Mouse (Mus musculus) gastrocnemius, postnatal 4 days (tissue): Measurements from ENCODE around the gene Zbtb22. TPM values are rescaled to one million over a fixed set of nuclear protein-coding genes. Genes with fewer than 3 reads are reported as not detected.

ENCODE experiments used
- DNase-seq, 2 experiments: peaks; one replicate each; pipeline ENCODE4 v3.0.0; 2021 to 2022; ENCODE audit warnings: low spot score in 2 of 2, mixed read lengths in 2 of 2
- microRNA-seq: library from miRNA; unstranded; fragments of <30 nt; microRNA quantifications from one replicate; pipeline ENCODE4 v1.2.0, GENCODE M21; 2021
- total RNA-seq, 2 experiments: library from RNA; stranded (reverse); gene quantifications; 2 replicates each; pipeline ENCODE4 v1.2.3; 2021

The Zbtb22 gene
- total RNA-seq, 2 experiments from 2014 or later: 24.9 to 26.8 TPM

DNA sequence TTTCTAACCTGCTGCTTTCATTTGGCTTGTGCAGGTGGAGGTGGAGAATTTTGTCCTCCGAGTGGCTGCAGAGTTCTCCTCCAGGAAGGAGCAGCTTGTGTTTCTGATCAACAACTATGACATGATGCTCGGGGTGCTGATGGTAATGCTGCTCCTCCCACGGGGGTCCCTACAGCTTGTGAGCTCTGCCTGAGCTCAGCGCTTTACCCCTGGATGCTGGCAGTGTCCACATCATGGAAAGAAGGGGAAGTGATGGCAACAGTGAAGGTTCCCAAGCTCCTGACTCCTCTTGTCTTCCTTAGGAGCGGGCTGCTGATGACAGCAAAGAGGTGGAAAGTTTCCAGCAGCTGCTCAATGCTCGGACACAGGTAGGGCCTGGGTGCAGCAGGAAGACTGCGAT lies 47.2 kb downstream of the Zbtb22 start:
- DNase-seq: no peak

GRCm38 (mm10) chr17:33965082-33965845 lies 49.6 kb downstream of the Zbtb22 start:
- no peak for DNase-seq

GRCm38 (mm10) chr17:33965846-33966550 lies 50.3 kb downstream of the Zbtb22 start:
- no peak for DNase-seq

GRCm38 (mm10) chr17:33968489-33968888 lies 52.8 kb downstream of the Zbtb22 start:
- DNase-seq: peak in 1 of 2 experiments; percentile 72

Small RNAs within 50 kb of the gene (microRNA-seq; reads per million reads assigned to microRNA genes)
- not detected for gene Gm27740

Other genes starting within 250 kb of the Zbtb22 start
- 100 to 1,000 TPM; 145 to 171 TPM for gene Hnrnpm, start 229.0 kb upstream of the Zbtb22 start, total RNA-seq
- gene March2, start 197.2 kb upstream of the Zbtb22 start, total RNA-seq: 10 to 100 TPM; 67.5 to 67.8 TPM
- gene Rab11b, start 155.4 kb upstream of the Zbtb22 start, total RNA-seq: 100 to 1,000 TPM; 194 to 218 TPM
- gene Angptl4, start 134.1 kb upstream of the Zbtb22 start, total RNA-seq: 10 to 100 TPM; 22.5 to 43.8 TPM
- 10 to 100 TPM; 31.6 to 33.4 TPM for gene Kank3, start 105.4 kb upstream of the Zbtb22 start, total RNA-seq
- gene Rps28, start 91.3 kb upstream of the Zbtb22 start, total RNA-seq: 1,000 to 10,000 TPM; 1,603 to 1,661 TPM
- 100 to 1,000 TPM; 292 to 312 TPM for gene Ndufa7, start 91.3 kb upstream of the Zbtb22 start, total RNA-seq
- 10 to 100 TPM; 14.1 to 16.5 TPM for gene Cd320, start 72.8 kb upstream of the Zbtb22 start, total RNA-seq
- not detected for gene Gm7029, start 42.1 kb upstream of the Zbtb22 start, total RNA-seq
- gene Kifc1, start 25.2 kb upstream of the Zbtb22 start, total RNA-seq: 10 to 100 TPM; 16.5 to 18.9 TPM
- gene Platr17, start 10.8 kb upstream of the Zbtb22 start, total RNA-seq: not detected
- gene Daxx, start 6.5 kb upstream of the Zbtb22 start, total RNA-seq: 10 to 100 TPM; 21.9 to 24.9 TPM
- gene Tapbp, start within 50 bp of the Zbtb22 start, total RNA-seq: 10 to 100 TPM; 43.2 to 43.9 TPM
- 10 to 100 TPM; 43.2 to 48.4 TPM for gene Rgl2, start 13.6 kb downstream of the Zbtb22 start, total RNA-seq
- gene Pfdn6, start 24.4 kb downstream of the Zbtb22 start, total RNA-seq: 10 to 100 TPM; 73.2 to 74.5 TPM
- gene Wdr46, start 24.8 kb downstream of the Zbtb22 start, total RNA-seq: 10 to 100 TPM; 18.8 to 20.0 TPM
- gene B3galt4, start 35.6 kb downstream of the Zbtb22 start, total RNA-seq: 1 to 10 TPM; 3.8 to 4.5 TPM
- 10 to 100 TPM; 37.4 to 38.6 TPM for gene Vps52, start 39.9 kb downstream of the Zbtb22 start, total RNA-seq
- gene Rps18, start 40.1 kb downstream of the Zbtb22 start, total RNA-seq: 100 to 1,000 TPM; 863 to 945 TPM
- 10 to 100 TPM; 38.8 to 51.5 TPM for gene H2-K1, start 84.4 kb downstream of the Zbtb22 start, total RNA-seq
- gene Ring1, start 108.8 kb downstream of the Zbtb22 start, total RNA-seq: 10 to 100 TPM; 19.3 to 20.9 TPM
- gene H2-Ke6, start 112.2 kb downstream of the Zbtb22 start, total RNA-seq: 10 to 100 TPM; 60.4 to 61.7 TPM
- 100 to 1,000 TPM in 1 of 2 experiments, 10 to 100 TPM in 1; 98.5 to 107 TPM for gene Slc39a7, start 115.8 kb downstream of the Zbtb22 start, total RNA-seq
- gene Rxrb, start 115.9 kb downstream of the Zbtb22 start, total RNA-seq: 10 to 100 TPM; 43.6 to 49.4 TPM
- gene Col11a2, start 123.5 kb downstream of the Zbtb22 start, total RNA-seq: 10 to 100 TPM; 45.4 to 77.3 TPM
- gene H2-Oa, start 176.4 kb downstream of the Zbtb22 start, total RNA-seq: not detected
- gene H2-DMa, start 203.6 kb downstream of the Zbtb22 start, total RNA-seq: 1 to 10 TPM; 7.6 to 8.7 TPM
- gene Brd2, start 206.7 kb downstream of the Zbtb22 start, total RNA-seq: 100 to 1,000 TPM; 125 to 136 TPM
- under 1 TPM; 0.36 to 0.37 TPM for gene H2-DMb2, start 227.4 kb downstream of the Zbtb22 start, total RNA-seq
- gene H2-DMb1, start 237.2 kb downstream of the Zbtb22 start, total RNA-seq: 1 to 10 TPM in 1 of 2 experiments, under 1 TPM in 1; 0.70 to 1.4 TPM